Mouse (Mus musculus) central nervous system, embryonic 11.5 days (tissue): Measurements from ENCODE around the gene Plscr3. TPM values are rescaled to one million over a fixed set of nuclear protein-coding genes. Genes with fewer than 3 reads are reported as not detected.

Source experiments
- polyA plus RNA-seq: library from polyadenylated mRNA; depleted of rRNA; stranded (reverse); fragments of >200 nt; gene quantifications from 2 replicates; pipeline ENCODE4 v1.2.3, GENCODE M21; 2012; rRNA removed

The Plscr3 gene
- polyA plus RNA-seq = 60.2 and 99.9 TPM in 2 replicates

GRCm38 (mm10) chr11:69846198-69846680, at the start of gene Plscr3:
Plscr3 (plus strand) TSS chr11:69846376.

GRCm38 (mm10) chr11:69801379-69801977, 44.7 kb upstream of the Plscr3 start, which contains the start of gene Fgf11:
Fgf11 (minus strand) TSS chr11:69801857.

GRCm38 (mm10) chr11:69804972-69805909, 40.9 kb upstream of the Plscr3 start, which contains the start of gene Tmem102:
Tmem102 (minus strand) TSS chr11:69805624.

GRCm38 (mm10) chr11:69815155-69815554, 31.0 kb upstream of the Plscr3 start, which contains the start of gene Gm39566:
Gm39566 (minus strand) TSS chr11:69815298.

DNA sequence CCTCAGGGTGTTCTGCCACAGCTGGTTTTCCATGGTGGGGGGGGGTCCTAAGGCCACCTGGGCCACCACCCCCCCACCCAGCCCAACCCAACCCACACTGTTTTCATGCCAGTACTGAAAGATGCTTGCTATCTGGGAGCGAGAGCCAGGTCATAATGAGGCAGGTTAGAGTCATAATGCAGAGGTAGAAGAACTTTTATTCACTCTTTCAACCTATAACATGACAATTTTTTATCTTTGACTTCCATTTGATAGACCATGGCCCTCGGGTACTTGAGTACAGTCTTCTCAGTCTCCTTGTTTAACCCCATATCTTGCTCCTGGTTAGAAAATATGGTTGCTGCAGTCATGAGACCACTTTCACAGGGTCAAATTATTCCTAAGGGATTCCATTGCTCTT, 27.8 kb upstream of the Plscr3 start, which contains the start of gene Spem2:
TSS of gene Spem2 (minus strand) at position 101 of the 400 bp plus-strand sequence.

GRCm38 (mm10) chr11:69822080-69822479, 24.1 kb upstream of the Plscr3 start, which contains the start of gene Spem1:
Spem1 (minus strand) TSS chr11:69822180.

GRCm38 (mm10) chr11:69837604-69837951, 8.6 kb upstream of the Plscr3 start, which contains the start of gene Nlgn2:
Nlgn2 (minus strand) TSS chr11:69837784.

GRCm38 (mm10) chr11:69837952-69838713, 8.0 kb upstream of the Plscr3 start, which contains the start of gene Tmem256:
Tmem256 (plus strand) TSS chr11:69838514.

DNA sequence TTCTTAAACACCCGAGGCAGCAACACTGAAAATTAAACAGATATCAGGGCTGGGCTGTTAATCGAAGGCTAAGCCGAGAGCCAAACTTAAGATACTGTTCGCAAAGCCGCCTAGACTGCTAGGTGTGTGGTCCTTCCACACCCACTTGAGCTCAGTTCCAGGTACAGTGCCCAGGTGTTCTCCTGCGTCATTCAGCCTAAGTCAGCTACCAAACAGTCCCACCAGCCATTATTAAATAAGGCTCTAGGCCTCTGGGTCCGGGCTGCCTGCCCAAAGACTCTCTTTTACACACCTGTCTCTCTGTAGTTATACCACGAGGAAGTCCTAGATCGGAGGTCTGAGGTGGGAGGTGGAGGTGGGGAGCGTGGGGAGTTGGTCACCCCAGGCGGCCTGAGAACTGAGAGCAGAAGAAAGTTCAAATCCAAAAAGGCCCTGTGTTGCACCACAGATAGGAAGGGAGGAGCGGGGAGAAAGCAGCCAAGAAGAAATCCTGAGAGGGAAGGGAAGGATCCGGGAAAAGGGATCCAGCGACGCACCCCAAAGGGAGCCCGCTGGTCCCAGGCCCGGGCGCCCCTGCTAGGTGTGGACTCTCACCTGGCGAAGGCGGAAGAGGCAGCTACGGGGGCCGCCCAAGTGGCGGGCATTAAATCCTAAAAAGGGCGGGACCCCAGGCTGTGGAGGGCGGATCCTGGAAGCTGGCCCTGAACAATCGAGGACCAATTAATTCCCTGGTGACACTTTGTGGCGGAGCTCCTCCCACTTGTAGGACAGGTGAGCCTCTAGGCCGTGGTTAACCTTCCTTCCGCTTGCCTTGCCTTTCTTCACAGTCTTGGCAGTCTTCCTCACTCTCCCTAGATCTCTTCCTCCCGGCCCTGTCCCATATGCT, 12.2 kb downstream of the Plscr3 start, which contains the start of gene Tnk1:
TSS of gene Tnk1 (minus strand) at position 618 of the 886 bp plus-strand sequence.

DNA sequence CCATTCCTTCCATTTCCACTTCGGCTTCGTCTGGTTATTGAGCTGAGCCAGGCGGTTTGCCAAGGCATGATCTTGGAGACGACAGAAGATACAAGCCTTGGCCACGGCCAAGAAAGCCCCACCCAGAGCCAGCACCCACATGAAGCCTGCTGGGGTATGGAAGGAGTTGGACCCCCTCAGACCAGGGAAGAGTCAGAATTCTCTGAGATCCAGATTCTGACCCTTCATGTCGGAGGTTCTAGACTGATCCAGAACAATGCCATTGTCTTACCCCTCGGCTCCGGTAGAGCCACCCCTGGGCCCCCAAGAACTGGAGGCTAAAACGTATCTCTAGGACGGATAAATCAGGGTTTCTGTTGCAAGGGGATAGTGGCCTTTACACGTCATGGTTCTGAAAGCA, 31.7 kb downstream of the Plscr3 start, which contains the start of gene Tmem95:
TSS of gene Tmem95 (minus strand) at position 141 of the 400 bp plus-strand sequence.

DNA sequence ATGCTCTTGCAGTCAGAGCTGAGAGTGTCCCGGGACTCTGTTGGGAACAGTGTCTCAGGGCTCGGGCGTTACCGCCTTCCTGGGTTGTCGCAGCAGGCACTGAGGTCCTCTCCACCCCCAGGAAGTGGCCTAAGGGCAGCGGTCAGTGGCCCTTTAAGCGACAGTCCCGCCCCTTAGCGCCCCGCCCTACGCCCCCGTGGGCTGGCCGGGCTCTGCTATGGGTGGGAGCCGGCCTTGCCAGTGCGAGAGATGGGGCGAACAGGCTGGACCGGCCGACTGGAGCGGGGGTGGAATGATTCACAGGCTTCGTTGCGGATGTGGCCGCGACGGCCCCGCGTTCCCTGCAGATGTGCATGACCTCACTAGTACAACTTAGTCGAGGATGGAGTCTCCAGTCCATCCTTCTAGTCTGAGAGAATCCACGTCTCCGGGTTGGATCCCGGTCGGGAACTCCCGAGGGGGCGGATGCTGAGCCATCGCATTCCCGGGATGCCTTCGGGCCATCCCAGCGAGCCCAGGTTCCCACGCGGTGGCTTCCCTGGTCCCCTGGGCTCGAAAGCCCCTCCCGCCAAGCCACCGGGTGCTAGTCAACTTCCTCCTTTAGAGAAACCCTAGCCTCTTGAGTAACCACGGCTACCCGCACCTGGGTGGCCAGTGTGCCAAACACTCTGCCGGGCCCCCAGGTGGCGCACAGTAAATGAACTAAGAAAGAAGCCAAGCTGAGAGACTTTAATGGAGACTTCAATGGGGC, 34.9 kb downstream of the Plscr3 start, which contains the start of gene Kctd11:
TSS of gene Kctd11 (minus strand) at position 554 of the 751 bp plus-strand sequence.

DNA sequence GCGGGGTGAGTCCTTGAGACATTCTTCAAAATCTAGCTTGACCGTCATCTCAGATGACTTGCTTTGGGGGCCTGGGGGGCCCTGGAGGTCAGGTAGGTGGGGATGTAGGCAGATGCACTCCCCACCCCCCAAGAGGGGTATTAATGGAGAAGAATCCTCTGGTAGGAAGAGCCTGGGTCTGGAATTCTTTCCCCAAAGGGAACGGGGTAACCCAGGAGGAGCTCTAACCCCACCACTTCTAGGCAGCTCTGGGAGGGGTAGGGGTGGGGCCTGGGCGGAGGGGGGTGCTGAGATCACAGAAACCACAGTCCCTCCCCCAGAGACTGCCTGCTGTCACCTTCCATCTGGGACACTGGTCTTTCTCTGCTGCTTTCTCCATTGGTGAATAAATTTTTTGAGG, 49.1 kb downstream of the Plscr3 start, which contains the start of gene Acap1:
TSS of gene Acap1 (minus strand) at position 249 of the 400 bp plus-strand sequence.

DNA sequence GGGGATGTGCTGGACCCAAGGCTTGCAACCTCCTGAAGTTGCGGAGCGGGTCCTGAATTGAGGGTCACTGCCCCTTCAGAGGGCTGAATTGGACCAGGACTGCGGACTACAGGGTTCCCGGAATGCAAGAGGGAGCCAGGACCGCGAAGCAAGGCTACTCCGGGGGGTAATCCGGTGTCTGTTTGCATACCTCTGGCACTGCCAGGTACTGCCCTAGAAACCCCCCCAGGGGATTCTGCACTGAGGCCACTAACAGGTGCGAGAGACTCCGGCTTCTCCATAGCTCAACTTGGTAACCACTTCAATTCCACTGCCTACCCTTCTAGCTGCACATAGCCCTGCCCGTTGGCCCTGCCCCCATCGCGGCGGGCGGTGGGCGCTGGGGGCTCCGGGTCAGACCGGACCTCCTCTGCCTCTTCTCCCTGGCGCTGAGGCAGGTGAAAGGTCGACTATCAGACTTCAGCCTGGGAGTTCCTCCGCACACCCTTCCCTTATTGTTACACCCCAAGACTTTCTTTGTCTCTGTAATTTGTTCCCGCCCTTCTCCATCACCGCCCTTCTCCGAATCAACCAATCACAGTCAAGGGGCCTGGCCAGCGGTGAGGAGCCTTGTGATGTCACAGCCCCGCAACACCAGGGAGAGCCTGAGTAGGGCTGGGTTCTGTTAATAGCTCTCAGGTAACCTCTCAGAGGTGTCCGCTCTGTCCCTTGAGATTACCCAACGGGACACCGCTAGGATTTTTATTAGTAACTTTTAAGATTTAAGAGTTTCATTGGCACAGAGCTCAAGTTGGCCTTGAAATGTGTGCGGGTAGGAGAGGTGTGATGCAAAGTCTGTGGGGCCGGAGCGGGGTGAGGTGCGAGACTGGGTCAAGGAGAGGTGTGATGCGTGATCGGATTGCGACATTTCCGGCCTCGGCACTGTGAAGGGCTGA, 54.6 kb downstream of the Plscr3 start, which contains the start of the genes 2810408A11Rik and Neurl4:
TSS of gene 2810408A11Rik (minus strand) at position 517 of the 935 bp plus-strand sequence.
TSS of gene Neurl4 (plus strand) at position 602 of the 935 bp plus-strand sequence.

Other genes with a start within 250 kb of the Plscr3 start
- gene Atp1b2, start 240.4 kb upstream of the Plscr3 start, polyA plus RNA-seq = 11.4 and 13.4 TPM in 2 replicates
- gene Shbg, start 228.5 kb upstream of the Plscr3 start, polyA plus RNA-seq = 0.86 and 1.6 TPM in 2 replicates
- 14.8 and 16.0 TPM in 2 replicates for gene Sat2, start 224.4 kb upstream of the Plscr3 start, polyA plus RNA-seq
- 126 and 156 TPM in 2 replicates for gene Fxr2, start 213.4 kb upstream of the Plscr3 start, polyA plus RNA-seq
- 0.12 and 0.22 TPM in 2 replicates for gene Sox15, start 191.1 kb upstream of the Plscr3 start, polyA plus RNA-seq
- gene Mpdu1, start 183.7 kb upstream of the Plscr3 start, polyA plus RNA-seq = 97.0 and 101 TPM in 2 replicates
- 4.7 and 9.4 TPM in 2 replicates for gene Cd68, start 180.2 kb upstream of the Plscr3 start, polyA plus RNA-seq
- 1,301 and 1,419 TPM in 2 replicates for gene Eif4a1, start 174.0 kb upstream of the Plscr3 start, polyA plus RNA-seq
- 92.5 and 186 TPM in 2 replicates for gene Senp3, start 164.3 kb upstream of the Plscr3 start, polyA plus RNA-seq
- 0.29 and 0.97 TPM in 2 replicates for gene Tnfsf13, start 160.6 kb upstream of the Plscr3 start, polyA plus RNA-seq
- 4.4 and 4.9 TPM in 2 replicates for gene Tnfsf12, start 150.5 kb upstream of the Plscr3 start, polyA plus RNA-seq
- 1.7 and 2.3 TPM in 2 replicates for gene Tnfsfm13, start 150.3 kb upstream of the Plscr3 start, polyA plus RNA-seq
- 48.6 and 79.6 TPM in 2 replicates for gene Polr2a, start 87.7 kb upstream of the Plscr3 start, polyA plus RNA-seq
- 0.16 and 0.30 TPM in 2 replicates for gene Slc35g3, start 84.4 kb upstream of the Plscr3 start, polyA plus RNA-seq
- gene Zbtb4, start 80.5 kb upstream of the Plscr3 start, polyA plus RNA-seq = 4.7 and 5.0 TPM in 2 replicates
- gene Chrnb1, start 50.4 kb upstream of the Plscr3 start, polyA plus RNA-seq = 1.7 and 15.7 TPM in 2 replicates
- 4.7 and 7.5 TPM in 2 replicates for gene Fgf11, start 44.5 kb upstream of the Plscr3 start, polyA plus RNA-seq
- gene Tmem102, start 40.8 kb upstream of the Plscr3 start, polyA plus RNA-seq = 0.19 and 0.27 TPM in 2 replicates
- gene Gm39566, start 31.1 kb upstream of the Plscr3 start, polyA plus RNA-seq = not detected in 2 replicates
- gene Spem2, start 27.9 kb upstream of the Plscr3 start, polyA plus RNA-seq = not detected in 2 replicates
- 0.80 and 0.86 TPM in 2 replicates for gene Spem1, start 24.2 kb upstream of the Plscr3 start, polyA plus RNA-seq
- gene Nlgn2, start 8.6 kb upstream of the Plscr3 start, polyA plus RNA-seq = 70.3 and 84.9 TPM in 2 replicates
- 137 and 187 TPM in 2 replicates for gene Tmem256, start 7.9 kb upstream of the Plscr3 start, polyA plus RNA-seq
- gene Tnk1, start 12.4 kb downstream of the Plscr3 start, polyA plus RNA-seq = 0.25 and 0.65 TPM in 2 replicates
- gene Tmem95, start 31.6 kb downstream of the Plscr3 start, polyA plus RNA-seq = not detected in 2 replicates
- 2.3 and 2.9 TPM in 2 replicates for gene Kctd11, start 35.0 kb downstream of the Plscr3 start, polyA plus RNA-seq
- 2.0 and 2.4 TPM in 2 replicates for gene Acap1, start 49.2 kb downstream of the Plscr3 start, polyA plus RNA-seq
- 10.4 and 14.1 TPM in 2 replicates for gene 2810408A11Rik, start 54.6 kb downstream of the Plscr3 start, polyA plus RNA-seq
- 86.7 and 121 TPM in 2 replicates for gene Neurl4, start 54.7 kb downstream of the Plscr3 start, polyA plus RNA-seq
- 71.0 and 88.1 TPM in 2 replicates for gene Gps2, start 67.5 kb downstream of the Plscr3 start, polyA plus RNA-seq
- gene Eif5a, start 75.6 kb downstream of the Plscr3 start, polyA plus RNA-seq = 1,164 and 1,181 TPM in 2 replicates
- gene Ybx2, start 89.4 kb downstream of the Plscr3 start, polyA plus RNA-seq = 23.1 and 36.5 TPM in 2 replicates
- 10.3 and 24.4 TPM in 2 replicates for gene Slc2a4, start 101.8 kb downstream of the Plscr3 start, polyA plus RNA-seq
- 2.3 and 5.7 TPM in 2 replicates for gene Cldn7, start 118.4 kb downstream of the Plscr3 start, polyA plus RNA-seq
- gene Ctdnep1, start 134.8 kb downstream of the Plscr3 start, polyA plus RNA-seq = 88.4 and 139 TPM in 2 replicates
- gene Elp5, start 136.1 kb downstream of the Plscr3 start, polyA plus RNA-seq = 112 and 147 TPM in 2 replicates
- gene Gabarap, start 144.8 kb downstream of the Plscr3 start, polyA plus RNA-seq = 303 and 380 TPM in 2 replicates
- gene Phf23, start 149.4 kb downstream of the Plscr3 start, polyA plus RNA-seq = 66.5 and 98.1 TPM in 2 replicates
- gene Dvl2, start 154.2 kb downstream of the Plscr3 start, polyA plus RNA-seq = 32.7 and 40.0 TPM in 2 replicates
- 32.6 and 38.6 TPM in 2 replicates for gene Acadvl, start 169.0 kb downstream of the Plscr3 start, polyA plus RNA-seq
- 71.2 and 101 TPM in 2 replicates for gene Dlg4, start 170.6 kb downstream of the Plscr3 start, polyA plus RNA-seq
- gene Asgr1, start 207.7 kb downstream of the Plscr3 start, polyA plus RNA-seq = 1.4 TPM in 2 replicates
- 0.49 and 0.56 TPM in 2 replicates for gene Asgr2, start 246.3 kb downstream of the Plscr3 start, polyA plus RNA-seq